ENCODE assay signal across 8 mouse cellular contexts in genomic region chr11:98400816-98401215, GRCm38 (mm10). TPM values are rescaled to one million over a fixed set of nuclear protein-coding genes. Genes with fewer than 3 reads are reported as not detected.
DNase-seq lines count a peak whose midpoint lies in the region; ATAC-seq and TF ChIP-seq lines count a peak whose summit lies in the region.

No protein-coding gene starts in this region.

- no peaks in the 10 kb centered on the region for H3K79me3 ChIP-seq in C2C12 (ENCODE audit: low read depth)

- H3K9ac ChIP-seq in hindbrain, embryonic 15.5 days = peak overlapping the region; percentile 66
- peak overlapping the region; percentile 76; the same call in 1 of the 2 replicates for H3K9ac ChIP-seq in liver, embryonic 12.5 days

- WGBS in hindbrain, embryonic 15.5 days = 60% methylated on average over 3 of the region's 3 CpGs
- 58% methylated on average over 3 of the region's 3 CpGs for WGBS in liver, embryonic 12.5 days (ENCODE audit: insufficient replicate concordance)

- H3K79me2 ChIP-seq in C2C12 (ENCODE audit: control insufficient read depth, insufficient read depth) = no peaks in the 10 kb centered on the region

- peak overlapping the region; percentile 69 for H3K4me2 ChIP-seq in hindbrain, embryonic 15.5 days
- peak overlapping the region; percentile 73 for H3K4me2 ChIP-seq in liver, embryonic 12.5 days

- H3K27ac ChIP-seq in hindbrain, embryonic 15.5 days (replicated peaks) = peak overlapping the region; percentile 95
- H3K27ac ChIP-seq in liver, embryonic 12.5 days = peak overlapping the region; percentile 87; the same call in 1 of the 2 replicates

- peaks cover 23% of the 10 kb centered on the region for H3K4me1 ChIP-seq in G1E (ENCODE audit: insufficient read depth, low read depth, low read length)
- H3K4me1 ChIP-seq in hindbrain, embryonic 15.5 days (replicated peaks) = peaks cover 12% of the 10 kb centered on the region
- H3K4me1 ChIP-seq in liver, embryonic 12.5 days = peaks cover 12% of the 10 kb centered on the region

- TF ChIP-seq CTCF in C2C12 (IDR thresholded peaks at IDR 0.05; ENCODE audit: control insufficient read depth, insufficient read depth, insufficient read length) (no peak), G1E (IDR thresholded peaks at IDR 0.05; ENCODE audit: low read depth, low read length) (no peak)

- H3K4me3 ChIP-seq in C2C12 (ENCODE audit: insufficient read depth, poor library complexity, severe bottlenecking) = peak overlapping the region; percentile 50
- peak overlapping the region; percentile 90 for H3K4me3 ChIP-seq in G1E (ENCODE audit: low read depth, low read length)
- H3K4me3 ChIP-seq in hindbrain, embryonic 15.5 days = peak overlapping the region; percentile 66
- peak overlapping the region; percentile 73 for H3K4me3 ChIP-seq in liver, embryonic 12.5 days

- no peak for ATAC-seq in G1E (ENCODE audit: extremely low read depth, insufficient number of reproducible peaks, low FRiP score, poor library complexity, severe bottlenecking)
- ATAC-seq in hindbrain, embryonic 15.5 days (ENCODE audit: low FRiP score, low read depth) = no peak
- ATAC-seq in liver, embryonic 12.5 days = no peak

- no peaks in the 10 kb centered on the region for H3K36me3 ChIP-seq in C2C12 (ENCODE audit: control insufficient read depth, insufficient read depth)
- H3K36me3 ChIP-seq in G1E (replicated peaks) = peaks cover 29% of the 10 kb centered on the region
- no peaks in the 10 kb centered on the region for H3K36me3 ChIP-seq in hindbrain, embryonic 15.5 days
- H3K36me3 ChIP-seq in liver, embryonic 12.5 days = no peaks in the 10 kb centered on the region

- peak overlapping the region; percentile 1 for H3ac ChIP-seq in C2C12 (ENCODE audit: control insufficient read depth, insufficient read length, low read depth)

- no peaks in the 10 kb centered on the region for H3K9me3 ChIP-seq in G1E (replicated peaks)
- no peaks in the 10 kb centered on the region for H3K9me3 ChIP-seq in hindbrain, embryonic 15.5 days
- no peaks in the 10 kb centered on the region for H3K9me3 ChIP-seq in liver, embryonic 12.5 days (replicated peaks)

- H3K27me3 ChIP-seq in C2C12 (ENCODE audit: control insufficient read depth, insufficient read depth, insufficient read length) (no peaks in the 10 kb centered on the region), G1E (ENCODE audit: insufficient read depth, low read length) (peaks cover 11% of the 10 kb centered on the region)
- no peaks in the 10 kb centered on the region for H3K27me3 ChIP-seq in hindbrain, embryonic 15.5 days
- peaks cover 28% of the 10 kb centered on the region for H3K27me3 ChIP-seq in liver, embryonic 12.5 days (replicated peaks)

- DNase-seq in G1E (ENCODE audit: low spot score) = no peak
- DNase-seq in frontal cortex, postnatal 10 days (ENCODE audit: low spot score in 2 of 2) = no peak
- DNase-seq in gastrocnemius, postnatal 4 days (ENCODE audit: low spot score in 2 of 2) = no peak
- DNase-seq in layer of hippocampus, adult 8-10 months (ENCODE audit: low spot score in 2 of 2) = no peak
- no peak for DNase-seq in right cerebral cortex, postnatal 25 days

TF ChIP-seq in C2C12, 6 proteins besides CTCF, POLR2A, EP300 and RAD21:
- TF ChIP-seq USF1 (IDR thresholded peaks at IDR 0.05; ENCODE audit: low read depth) (no peak), FOSL1 (IDR thresholded peaks at IDR 0.05; ENCODE audit: insufficient read depth, low read length, poor library complexity, severe bottlenecking) (no peak), CEBPB (IDR thresholded peaks at IDR 0.05; ENCODE audit: low read depth) (no peak), MYOG (IDR thresholded peaks at IDR 0.05; ENCODE audit: control insufficient read depth, extremely low read depth, insufficient read length) (no peak), MYOD1 (IDR thresholded peaks at IDR 0.05; ENCODE audit: control insufficient read depth, insufficient read length, low read depth) (no peak), MAX (IDR thresholded peaks at IDR 0.05) (no peak)

RNA-seq across cellular contexts. Expression of gene Pgap3, which starts 0.5 kb away (rescaled TPM):
- polyA plus RNA-seq in C2C12 (2012; fragmentation: generic; extraction: Trizol) (6.3 TPM), G1E (2012) (7.5 and 9.1 TPM in 2 replicates)
- total RNA-seq in G1E (2014; fragmentation: Nextera tagmentation) (2.2 and 7.4 TPM in 2 replicates), G1E (2017) (2.7 and 3.0 TPM in 2 replicates)
- polyA plus RNA-seq in hindbrain, embryonic 15.5 days (2015; fragmentation: Nextera tagmentation; extraction: Ambion mirVana) = 7.4 and 9.6 TPM in 2 replicates
- 3.5 and 3.8 TPM in 2 replicates for polyA plus RNA-seq in liver, embryonic 12.5 days (2016; fragmentation: Nextera tagmentation; extraction: Ambion mirVana)
- total RNA-seq in gastrocnemius, postnatal 4 days (2021) = 1 to 10 TPM; 4.6 to 5.6 TPM
- total RNA-seq in layer of hippocampus, adult 8-10 months (2022) = 10 to 100 TPM in 2 of 4 experiments, 1 to 10 TPM in 2; 8.7 to 11.7 (median 9.6) TPM

RNA-seq across cellular contexts. Expression of gene Erbb2, which starts 11.5 kb away (rescaled TPM):
- polyA plus RNA-seq in C2C12 (2012; fragmentation: generic; extraction: Trizol) = 15.4 TPM
- total RNA-seq in G1E (2014; fragmentation: Nextera tagmentation) = not detected in 2 replicates
- 0.05 TPM in 1 of 2 replicates, not detected in the other for total RNA-seq in G1E (2017)
- not detected in 2 replicates for polyA plus RNA-seq in G1E (2012)
- polyA plus RNA-seq in hindbrain, embryonic 15.5 days (2015; fragmentation: Nextera tagmentation; extraction: Ambion mirVana) = 8.9 and 9.0 TPM in 2 replicates
- polyA plus RNA-seq in liver, embryonic 12.5 days (2016; fragmentation: Nextera tagmentation; extraction: Ambion mirVana) = 5.5 and 5.6 TPM in 2 replicates
- 10 to 100 TPM; 19.6 to 23.5 TPM for total RNA-seq in gastrocnemius, postnatal 4 days (2021)
- total RNA-seq in layer of hippocampus, adult 8-10 months (2022) = 1 to 10 TPM; 2.1 to 3.5 (median 2.9) TPM

RNA-seq across cellular contexts. Expression of gene Pnmt, which starts 14.6 kb away (rescaled TPM):
- polyA plus RNA-seq in C2C12 (2012; fragmentation: generic; extraction: Trizol) = 0.04 TPM
- total RNA-seq in G1E (2014; fragmentation: Nextera tagmentation) = not detected in 2 replicates
- 0.12 TPM in 1 of 2 replicates, not detected in the other for total RNA-seq in G1E (2017)
- polyA plus RNA-seq in G1E (2012) = not detected in 2 replicates
- 3.7 and 4.0 TPM in 2 replicates for polyA plus RNA-seq in hindbrain, embryonic 15.5 days (2015; fragmentation: Nextera tagmentation; extraction: Ambion mirVana)
- 0.23 TPM in 1 of 2 replicates, not detected in the other for polyA plus RNA-seq in liver, embryonic 12.5 days (2016; fragmentation: Nextera tagmentation; extraction: Ambion mirVana)
- total RNA-seq in gastrocnemius, postnatal 4 days (2021) = under 1 TPM in 1 of 2 experiments, not detected in 1; 0.71 TPM
- 1 to 10 TPM in 2 of 4 experiments, under 1 TPM in 1, not detected in 1; 0.37 to 1.5 (median 1.3) TPM for total RNA-seq in layer of hippocampus, adult 8-10 months (2022)

RNA-seq across cellular contexts. Expression of gene Tcap, which starts 17.2 kb away (rescaled TPM):
- polyA plus RNA-seq in C2C12 (2012; fragmentation: generic; extraction: Trizol) (0.13 TPM), G1E (2012) (0.13 TPM in 1 of 2 replicates, not detected in the other)
- total RNA-seq in G1E (2014; fragmentation: Nextera tagmentation) (not detected in 2 replicates), G1E (2017) (0.23 TPM in 1 of 2 replicates, not detected in the other)
- 0.39 TPM in 1 of 2 replicates, not detected in the other for polyA plus RNA-seq in hindbrain, embryonic 15.5 days (2015; fragmentation: Nextera tagmentation; extraction: Ambion mirVana)
- not detected in 2 replicates for polyA plus RNA-seq in liver, embryonic 12.5 days (2016; fragmentation: Nextera tagmentation; extraction: Ambion mirVana)
- total RNA-seq in gastrocnemius, postnatal 4 days (2021) = 100 to 1,000 TPM; 447 to 769 TPM
- total RNA-seq in layer of hippocampus, adult 8-10 months (2022) = 10 to 100 TPM in 2 of 4 experiments, 1 to 10 TPM in 2; 1.2 to 15.3 (median 8.3) TPM

RNA-seq across cellular contexts. Expression of gene Mien1, which starts 38.0 kb away (rescaled TPM):
- polyA plus RNA-seq in C2C12 (2012; fragmentation: generic; extraction: Trizol) (73.7 TPM), G1E (2012) (44.3 and 45.5 TPM in 2 replicates)
- total RNA-seq in G1E (2014; fragmentation: Nextera tagmentation) (19.6 and 27.2 TPM in 2 replicates), G1E (2017) (63.9 and 75.0 TPM in 2 replicates)
- 246 and 250 TPM in 2 replicates for polyA plus RNA-seq in hindbrain, embryonic 15.5 days (2015; fragmentation: Nextera tagmentation; extraction: Ambion mirVana)
- 64.8 and 67.4 TPM in 2 replicates for polyA plus RNA-seq in liver, embryonic 12.5 days (2016; fragmentation: Nextera tagmentation; extraction: Ambion mirVana)
- 10 to 100 TPM; 28.0 to 29.0 TPM for total RNA-seq in gastrocnemius, postnatal 4 days (2021)
- total RNA-seq in layer of hippocampus, adult 8-10 months (2022) = 10 to 100 TPM; 83.9 to 93.8 (median 89.8) TPM
